Mouse (Mus musculus) kidney, embryonic 14.5 days (tissue): ENCODE measurements at regions not wholly inside any gene's neighbourhood (a gene's known extent, or its start where the extent isn't known, plus 50 kb on each side); places are given as distances from the start of the nearest gene placed in this dataset.

Experiments
- ATAC-seq: fragments of 200-750 bp; cut with Nextera tagmentation; 2 replicates; pipeline ENCODE4 v1.8.0; 2017; ENCODE audit warnings: moderate number of reproducible peaks, mild to moderate bottlenecking, moderate TSS enrichment, moderate library complexity; ENCODE audit not compliant: low FRiP score, low TSS enrichment
- H3K27ac ChIP-seq: fragments of 300-500 bp; sonication (generic); 2 replicates; pipeline ENCODE4 v1.5.1; 2014; ENCODE audit warnings: low read depth, mild to moderate bottlenecking, low read length, moderate library complexity, mixed read lengths
- H3K27me3 ChIP-seq: fragments of 300-500 bp; sonication (generic); 2 replicates; pipeline ENCODE4 v1.6.1; 2014; ENCODE audit warnings: mild to moderate bottlenecking, low read length; ENCODE audit not compliant: control insufficient read depth, insufficient read depth
- H3K36me3 ChIP-seq: fragments of 300-500 bp; sonication (generic); 2 replicates; pipeline ENCODE4 v1.6.1; 2014; ENCODE audit warnings: low read length, mixed read lengths; ENCODE audit not compliant: control insufficient read depth, insufficient read depth
- H3K4me1 ChIP-seq: fragments of 300-500 bp; sonication (generic); 2 replicates; pipeline ENCODE4 v1.6.1; 2014; ENCODE audit warnings: low read length, mixed read lengths; ENCODE audit not compliant: control insufficient read depth, insufficient read depth
- H3K4me2 ChIP-seq: fragments of 300-500 bp; sonication (generic); replicated peaks from 2 replicates; pipeline ENCODE4 v1.6.1; 2014; ENCODE audit warnings: low read depth, mild to moderate bottlenecking, low read length
- H3K4me3 ChIP-seq: fragments of 300-500 bp; sonication (generic); 2 replicates; pipeline ENCODE4 v1.5.1; 2014; ENCODE audit warnings: mild to moderate bottlenecking, low read length
- H3K9ac ChIP-seq: fragments of 300-500 bp; sonication (generic); 2 replicates; pipeline ENCODE4 v1.6.1; 2014; ENCODE audit warnings: low read depth, mild to moderate bottlenecking, low read length, moderate library complexity
- H3K9me3 ChIP-seq: fragments of 300-500 bp; sonication (generic); 2 replicates; pipeline ENCODE4 v1.6.1; 2016; ENCODE audit warnings: low read length; ENCODE audit not compliant: control insufficient read depth
- WGBS: fragments of 180-500 bp; shearing (Covaris S2); extraction: QIAGEN DNeasy Blood & Tissue Kit; methylation state at CpG from one replicate; pipeline ENCODE4 v1.1.7; 2014; 5-methylcytosine and 5-hydroxymethylcytosine counted together

- Histone ChIP-seq H3K9me3 (no peaks in the 10 kb centered on the region), H3K9ac (no peak overlapping the region), H3K36me3 (no peaks in the 10 kb centered on the region), H3K27me3 (no peaks in the 10 kb centered on the region), H3K4me2 (no peak overlapping the region), H3K27ac (no peak overlapping the region), H3K4me3 (no peak overlapping the region), H3K4me1 (no peaks in the 10 kb centered on the region)
- WGBS: 75% methylated on average over 2 of the region's 2 CpGs
- ATAC-seq: no peak
These were observed 143.4 kb downstream of the Dhx35 start for GRCm38 (mm10) chr2:158937948-158938565.

- Histone ChIP-seq H3K4me2 (no peak overlapping the region), H3K27ac (no peak overlapping the region), H3K9ac (no peak overlapping the region), H3K4me3 (no peak overlapping the region), H3K4me1 (no peaks in the 10 kb centered on the region), H3K27me3 (no peaks in the 10 kb centered on the region), H3K9me3 (no peaks in the 10 kb centered on the region), H3K36me3 (no peaks in the 10 kb centered on the region)
- no peak for ATAC-seq
- 52% methylated on average over 6 of the region's 6 CpGs for WGBS
These were observed 154.8 kb downstream of the Dhx35 start for GRCm38 (mm10) chr2:158949418-158949817.

- H3K9me3 ChIP-seq: no peaks in the 10 kb centered on the region
- H3K4me3 ChIP-seq: no peak overlapping the region
- H3K4me2 ChIP-seq: no peak overlapping the region
- ATAC-seq: no peak
- H3K36me3 ChIP-seq: no peaks in the 10 kb centered on the region
- no peaks in the 10 kb centered on the region for H3K27me3 ChIP-seq
- WGBS: 27% methylated on average over 3 of the region's 3 CpGs
- no peak overlapping the region for H3K27ac ChIP-seq
- H3K9ac ChIP-seq: no peak overlapping the region
- no peaks in the 10 kb centered on the region for H3K4me1 ChIP-seq
These were observed 156.5 kb downstream of the Dhx35 start for GRCm38 (mm10) chr2:158951061-158951460.

GRCm38 (mm10) chr2:158956888-158957287, 162.3 kb downstream of the Dhx35 start:
- ATAC-seq: no peak
- Histone ChIP-seq H3K4me1 (no peaks in the 10 kb centered on the region), H3K4me3 (no peak overlapping the region), H3K27me3 (no peaks in the 10 kb centered on the region), H3K4me2 (no peak overlapping the region), H3K36me3 (no peaks in the 10 kb centered on the region), H3K9ac (no peak overlapping the region), H3K27ac (no peak overlapping the region), H3K9me3 (no peaks in the 10 kb centered on the region)
- WGBS: 17% methylated on average over 11 of the region's 11 CpGs

GRCm38 (mm10) chr2:158965003-158965665, 170.5 kb downstream of the Dhx35 start:
- Histone ChIP-seq H3K4me2 (no peak overlapping the region), H3K9me3 (no peaks in the 10 kb centered on the region), H3K27me3 (no peaks in the 10 kb centered on the region), H3K9ac (no peak overlapping the region), H3K36me3 (no peaks in the 10 kb centered on the region), H3K4me1 (no peaks in the 10 kb centered on the region), H3K27ac (no peak overlapping the region), H3K4me3 (no peak overlapping the region)
- ATAC-seq: no peak
- WGBS: 73% methylated on average over 6 of the region's 6 CpGs

GRCm38 (mm10) chr2:158972178-158972577, 177.6 kb downstream of the Dhx35 start:
- Histone ChIP-seq H3K27ac (no peak overlapping the region), H3K4me3 (no peak overlapping the region), H3K4me1 (no peaks in the 10 kb centered on the region), H3K4me2 (no peak overlapping the region), H3K27me3 (no peaks in the 10 kb centered on the region), H3K36me3 (no peaks in the 10 kb centered on the region), H3K9me3 (no peaks in the 10 kb centered on the region), H3K9ac (no peak overlapping the region)
- WGBS: 52% methylated on average over 2 of the region's 2 CpGs
- no peak for ATAC-seq

- Histone ChIP-seq H3K9me3 (no peaks in the 10 kb centered on the region), H3K36me3 (no peaks in the 10 kb centered on the region), H3K4me1 (no peaks in the 10 kb centered on the region), H3K4me3 (no peak overlapping the region), H3K27me3 (no peaks in the 10 kb centered on the region), H3K4me2 (no peak overlapping the region), H3K27ac (no peak overlapping the region), H3K9ac (no peak overlapping the region)
- no peak for ATAC-seq
- WGBS: 80% methylated on average over 17 of the region's 17 CpGs
These were observed 191.0 kb downstream of the Dhx35 start for GRCm38 (mm10) chr2:158985529-158986148.

GRCm38 (mm10) chr2:159002481-159003186, 208.0 kb downstream of the Dhx35 start:
- 15% methylated on average over 17 of the region's 17 CpGs for WGBS
- ATAC-seq: no peak
- H3K36me3 ChIP-seq: no peaks in the 10 kb centered on the region
- no peak overlapping the region; the same call in 1 of the 2 replicates for H3K4me2 ChIP-seq
- no peaks in the 10 kb centered on the region for H3K27me3 ChIP-seq
- no peaks in the 10 kb centered on the region for H3K9me3 ChIP-seq
- no peak overlapping the region for H3K27ac ChIP-seq
- no peak overlapping the region for H3K9ac ChIP-seq
- no peak overlapping the region; the same call in 1 of the 2 replicates for H3K4me3 ChIP-seq
- no peaks in the 10 kb centered on the region for H3K4me1 ChIP-seq

GRCm38 (mm10) chr2:159003187-159003497, 208.5 kb downstream of the Dhx35 start:
- H3K9me3 ChIP-seq: no peaks in the 10 kb centered on the region
- no peaks in the 10 kb centered on the region for H3K4me1 ChIP-seq
- H3K27ac ChIP-seq: no peak overlapping the region
- H3K27me3 ChIP-seq: no peaks in the 10 kb centered on the region
- H3K9ac ChIP-seq: no peak overlapping the region
- WGBS: 34% methylated on average over 4 of the region's 4 CpGs
- H3K4me2 ChIP-seq: no peak overlapping the region; the same call in 1 of the 2 replicates
- ATAC-seq: no peak
- no peak overlapping the region for H3K4me3 ChIP-seq
- H3K36me3 ChIP-seq: no peaks in the 10 kb centered on the region
